Mouse (Mus musculus) heart, embryonic 15.5 days (tissue): ENCODE measurements around the gene Bach1. TPM values are rescaled to one million over a fixed set of nuclear protein-coding genes. Genes with fewer than 3 reads are reported as not detected.

Experiments used
- ATAC-seq: fragments of 200-750 bp; cut with Nextera tagmentation; replicated peaks from 2 replicates; pipeline ENCODE4 v1.8.0; 2017; ENCODE audit warnings: low read depth, moderate TSS enrichment; ENCODE audit not compliant: insufficient number of reproducible peaks, insufficient read depth, low FRiP score
- H3K27ac ChIP-seq: fragments of 300-500 bp; sonication (generic); 2 replicates; pipeline ENCODE4 v1.5.1; 2015; ENCODE audit warnings: mild to moderate bottlenecking, inconsistent platforms
- H3K27me3 ChIP-seq: fragments of 300-500 bp; sonication (generic); 2 replicates; pipeline ENCODE4 v1.6.1; 2015; ENCODE audit warnings: inconsistent platforms
- H3K36me3 ChIP-seq: fragments of 300-500 bp; sonication (generic); 2 replicates; pipeline ENCODE4 v1.6.1; 2015; ENCODE audit warnings: mild to moderate bottlenecking, inconsistent platforms
- H3K4me1 ChIP-seq: fragments of 300-500 bp; sonication (generic); replicated peaks from 2 replicates; pipeline ENCODE4 v1.6.1; 2015; ENCODE audit warnings: inconsistent platforms
- H3K4me2 ChIP-seq: fragments of 300-500 bp; sonication (generic); 2 replicates; pipeline ENCODE4 v1.6.1; 2015; ENCODE audit warnings: inconsistent platforms, mild to moderate bottlenecking, moderate library complexity
- H3K4me3 ChIP-seq: fragments of 300-500 bp; sonication (generic); 2 replicates; pipeline ENCODE4 v1.5.1; 2015; ENCODE audit warnings: mild to moderate bottlenecking, inconsistent platforms
- H3K9ac ChIP-seq: fragments of 300-500 bp; sonication (generic); 2 replicates; pipeline ENCODE4 v1.6.1; 2015; ENCODE audit warnings: mild to moderate bottlenecking, inconsistent platforms
- H3K9me3 ChIP-seq: fragments of 300-500 bp; sonication (generic); replicated peaks from 2 replicates; pipeline ENCODE4 v1.6.1; 2016; ENCODE audit warnings: inconsistent platforms
- WGBS: fragments of 180-500 bp; shearing (Covaris S2); methylation state at CpG from one replicate; pipeline ENCODE4 v1.1.7; 2015; ENCODE audit warnings: mixed read lengths; 5-methylcytosine and 5-hydroxymethylcytosine counted together
- polyA plus RNA-seq: library from polyadenylated mRNA; unstranded; fragments of >200 nt; fragmentation: Nextera tagmentation; extraction: Ambion mirVana; gene quantifications from 2 replicates; pipeline ENCODE4 v1.2.1, GENCODE M21; 2015

The Bach1 gene
- polyA plus RNA-seq, 1 experiment from 2014 or later, result 8.1 TPM

DNA sequence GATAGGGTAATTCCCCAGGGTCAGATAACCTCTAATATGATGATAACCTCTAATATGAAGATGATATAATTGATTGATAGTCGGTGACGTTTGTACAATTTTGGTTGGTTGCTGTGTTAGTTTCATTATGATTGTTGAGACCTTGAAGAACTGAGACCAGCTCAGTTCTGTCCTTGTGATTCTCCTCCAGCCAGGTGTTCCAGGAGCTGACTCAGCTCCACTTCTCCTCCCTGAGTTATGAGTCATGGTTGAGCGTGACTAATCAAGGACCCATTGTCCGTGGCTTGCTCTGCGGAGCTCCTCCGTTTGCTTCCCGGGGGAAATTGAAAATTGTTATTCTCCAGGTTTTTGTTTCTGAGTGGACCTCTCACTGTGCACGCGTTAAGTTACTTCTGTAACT, 33.5 kb upstream of the Bach1 start:
- no peak for ATAC-seq

DNA sequence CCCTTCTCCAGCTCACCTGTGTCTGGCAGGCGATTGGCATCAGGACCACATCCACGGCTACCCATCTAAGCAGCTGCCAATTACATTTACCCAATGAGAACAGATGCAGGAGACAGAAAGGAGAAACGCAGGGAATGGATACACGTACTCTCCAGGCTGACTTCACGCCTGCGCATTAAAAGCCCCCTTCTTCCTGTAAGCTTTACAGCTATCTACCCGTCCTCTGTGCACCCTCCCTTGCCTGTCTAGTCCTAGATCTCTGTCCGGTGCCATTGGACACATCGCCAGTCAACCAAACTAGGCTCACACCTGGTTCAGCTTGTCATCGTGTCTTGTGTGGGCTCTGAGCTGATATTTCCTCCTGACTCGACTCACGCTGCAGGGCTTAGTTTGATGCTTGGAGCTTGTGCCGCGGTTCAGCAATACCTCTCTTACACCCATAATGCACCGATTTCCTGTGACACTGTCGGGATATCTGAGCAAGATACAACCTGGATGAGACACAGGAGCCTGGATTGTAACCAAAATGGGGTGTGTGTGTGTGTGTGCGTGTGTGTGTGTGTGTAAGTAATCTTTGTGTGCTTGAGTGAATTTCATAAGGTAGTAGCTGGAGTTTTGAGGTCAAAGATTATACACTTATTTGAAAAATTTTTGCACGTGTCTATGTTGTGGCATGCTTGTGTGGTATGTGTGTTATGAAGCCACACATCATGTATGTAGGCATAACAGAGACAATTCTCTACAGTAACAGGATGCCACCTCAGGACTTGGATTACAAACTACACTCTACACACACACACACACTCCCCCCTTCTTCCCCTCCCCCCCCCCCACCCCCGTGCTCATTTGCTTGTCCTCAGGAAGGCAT, 32.8 kb upstream of the Bach1 start:
- no peak for ATAC-seq
- no peaks in the 10 kb centered on the region for H3K36me3 ChIP-seq
- no peak overlapping the region for H3K4me3 ChIP-seq
- H3K9ac ChIP-seq, result no peak overlapping the region
- H3K4me2 ChIP-seq, result no peak overlapping the region
- no peak overlapping the region for H3K27ac ChIP-seq
- H3K4me1 ChIP-seq, result peaks cover 3% of the 10 kb centered on the region; the same call in 1 of the 2 replicates
- H3K9me3 ChIP-seq, result no peaks in the 10 kb centered on the region
- H3K27me3 ChIP-seq, result no peaks in the 10 kb centered on the region
- WGBS, result 80% methylated on average over 19 of the region's 19 CpGs

More for the DNA sequence above, 33.5 kb upstream of the Bach1 start:
- Histone ChIP-seq H3K4me1 (no peaks in the 10 kb centered on the region), H3K4me2 (no peak overlapping the region), H3K36me3 (no peaks in the 10 kb centered on the region), H3K27ac (no peak overlapping the region), H3K9me3 (no peaks in the 10 kb centered on the region), H3K9ac (no peak overlapping the region), H3K4me3 (no peak overlapping the region), H3K27me3 (no peaks in the 10 kb centered on the region)
- 66% methylated on average over 9 of the region's 9 CpGs for WGBS

GRCm38 (mm10) chr16:87666620-87667004, 32.1 kb upstream of the Bach1 start:
- Histone ChIP-seq H3K9me3 (no peaks in the 10 kb centered on the region), H3K27me3 (no peaks in the 10 kb centered on the region), H3K4me2 (no peak overlapping the region), H3K4me1 (peaks cover 3% of the 10 kb centered on the region; the same call in 1 of the 2 replicates), H3K4me3 (no peak overlapping the region), H3K36me3 (no peaks in the 10 kb centered on the region), H3K9ac (no peak overlapping the region), H3K27ac (no peak overlapping the region)
- ATAC-seq, result no peak
- 75% methylated on average over 4 of the region's 4 CpGs for WGBS

DNA sequence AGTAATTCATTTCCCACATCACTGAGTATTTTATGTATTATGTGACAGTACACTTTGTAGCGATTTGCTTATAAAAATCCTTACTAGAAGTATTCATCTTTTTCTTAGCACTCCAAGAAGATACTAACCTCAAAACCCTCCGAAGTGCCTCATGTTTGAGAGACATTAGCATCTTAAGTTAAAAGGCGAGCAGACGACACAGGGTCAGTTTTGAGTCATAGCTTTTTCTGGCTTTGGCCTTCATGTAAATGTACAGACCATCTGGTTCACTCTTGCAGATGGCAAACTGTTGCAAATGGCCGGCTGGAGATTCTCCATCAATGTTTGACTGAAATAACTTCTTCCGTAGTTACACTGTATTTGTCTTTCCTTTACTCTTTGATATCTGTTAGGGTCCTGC, 30.7 kb upstream of the Bach1 start:
- H3K27ac ChIP-seq, result no peak overlapping the region
- no peak overlapping the region for H3K4me3 ChIP-seq
- no peak overlapping the region for H3K9ac ChIP-seq
- no peak overlapping the region for H3K4me2 ChIP-seq
- H3K4me1 ChIP-seq, result peaks cover 3% of the 10 kb centered on the region; the same call in 1 of the 2 replicates
- no peaks in the 10 kb centered on the region for H3K36me3 ChIP-seq
- no peaks in the 10 kb centered on the region for H3K27me3 ChIP-seq
- 86% methylated on average over 6 of the region's 6 CpGs for WGBS
- no peaks in the 10 kb centered on the region for H3K9me3 ChIP-seq
- ATAC-seq, result no peak

DNA sequence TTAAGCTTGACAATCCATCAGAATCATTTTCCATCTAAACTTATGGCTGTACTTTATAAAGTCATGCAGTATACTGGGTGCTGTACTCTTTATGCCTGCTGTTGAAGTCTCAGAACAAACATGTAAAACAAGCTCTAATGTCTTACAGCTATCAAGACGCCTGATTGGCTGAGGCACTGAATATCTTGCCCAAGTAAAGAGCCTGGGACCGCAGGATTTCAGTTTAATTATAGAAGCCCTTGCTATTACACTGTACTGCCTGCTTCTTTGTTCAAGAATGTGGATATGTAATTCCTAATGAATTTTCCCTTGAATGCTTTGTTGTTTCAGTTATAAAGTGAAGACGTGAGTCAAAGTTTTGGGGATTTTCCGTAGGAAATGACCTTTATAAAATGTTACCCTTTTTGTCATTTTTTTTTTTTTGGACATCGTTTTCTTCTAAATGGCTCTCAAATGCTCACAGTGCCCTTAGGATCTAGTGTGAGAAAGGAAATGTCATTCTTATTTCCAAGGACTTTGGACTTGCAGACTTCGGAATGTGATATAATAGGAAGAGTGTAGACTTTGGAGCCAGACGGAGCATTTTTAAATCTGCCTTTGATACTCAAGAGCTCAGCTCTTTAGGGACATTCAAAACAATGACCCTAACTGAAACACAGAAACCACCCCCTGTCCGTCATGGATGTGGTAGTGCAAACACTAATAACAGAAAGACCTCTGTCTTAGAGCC, 28.5 kb upstream of the Bach1 start:
- Histone ChIP-seq H3K9ac (no peak overlapping the region), H3K27me3 (no peaks in the 10 kb centered on the region), H3K27ac (0 out of 2 replicates have a peak overlapping the region, but pooled peaks have one; percentile 3), H3K36me3 (no peaks in the 10 kb centered on the region), H3K9me3 (no peaks in the 10 kb centered on the region), H3K4me2 (no peak overlapping the region), H3K4me3 (no peak overlapping the region), H3K4me1 (peaks cover 6% of the 10 kb centered on the region; the same call in 1 of the 2 replicates)
- WGBS, result 63% methylated on average over 8 of the region's 8 CpGs
- ATAC-seq, result no peak

- Histone ChIP-seq H3K36me3 (no peaks in the 10 kb centered on the region), H3K27me3 (no peaks in the 10 kb centered on the region), H3K4me2 (no peak overlapping the region), H3K4me1 (peaks cover 11% of the 10 kb centered on the region; the same call in 1 of the 2 replicates), H3K4me3 (no peak overlapping the region), H3K9ac (no peak overlapping the region), H3K9me3 (no peaks in the 10 kb centered on the region), H3K27ac (no peak overlapping the region)
- ATAC-seq, result no peak
- WGBS, result 75% methylated on average over 9 of the region's 9 CpGs
These were observed 28.0 kb upstream of the Bach1 start for GRCm38 (mm10) chr16:87670821-87671165.

- Histone ChIP-seq H3K36me3 (no peaks in the 10 kb centered on the region), H3K4me2 (no peak overlapping the region), H3K27ac (no peak overlapping the region), H3K9ac (no peak overlapping the region), H3K4me1 (peaks cover 11% of the 10 kb centered on the region; the same call in 1 of the 2 replicates), H3K9me3 (no peaks in the 10 kb centered on the region), H3K4me3 (no peak overlapping the region), H3K27me3 (no peaks in the 10 kb centered on the region)
- 72% methylated on average over 12 of the region's 12 CpGs for WGBS
- no peak for ATAC-seq
These were observed 27.4 kb upstream of the Bach1 start for GRCm38 (mm10) chr16:87671336-87671735.

DNA sequence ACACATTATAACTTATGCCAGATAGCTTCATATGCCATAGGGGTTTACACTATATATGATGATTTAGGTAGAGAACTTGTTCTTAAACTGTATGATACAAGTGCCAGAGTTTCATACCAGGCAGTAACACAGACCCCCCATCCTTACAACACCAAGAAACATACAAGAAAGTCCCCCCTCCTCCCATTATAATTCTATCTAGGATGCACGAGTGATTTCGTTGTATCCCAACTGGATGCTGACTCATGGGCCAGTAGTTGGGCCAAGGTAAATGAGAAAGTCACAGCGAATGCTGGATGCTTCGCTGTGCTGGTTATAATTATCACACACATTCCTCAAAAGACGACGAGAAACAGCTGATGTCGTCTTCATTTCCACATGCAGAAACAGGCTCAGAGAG, 25.6 kb upstream of the Bach1 start:
- no peaks in the 10 kb centered on the region for H3K27me3 ChIP-seq
- no peaks in the 10 kb centered on the region for H3K36me3 ChIP-seq
- no peak overlapping the region for H3K27ac ChIP-seq
- H3K9ac ChIP-seq, result no peak overlapping the region
- no peak overlapping the region for H3K4me3 ChIP-seq
- no peaks in the 10 kb centered on the region for H3K9me3 ChIP-seq
- 68% methylated on average over 7 of the region's 7 CpGs for WGBS
- H3K4me1 ChIP-seq, result peaks cover 11% of the 10 kb centered on the region; the same call in 1 of the 2 replicates
- H3K4me2 ChIP-seq, result no peak overlapping the region
- no peak for ATAC-seq

- Histone ChIP-seq H3K36me3 (no peaks in the 10 kb centered on the region), H3K27me3 (no peaks in the 10 kb centered on the region), H3K9me3 (no peaks in the 10 kb centered on the region), H3K4me3 (no peak overlapping the region), H3K4me1 (peaks cover 8% of the 10 kb centered on the region; the same call in 1 of the 2 replicates), H3K27ac (no peak overlapping the region), H3K9ac (no peak overlapping the region), H3K4me2 (no peak overlapping the region)
- ATAC-seq, result no peak
- WGBS, result 75% methylated on average over 10 of the region's 10 CpGs
These were observed 22.6 kb upstream of the Bach1 start for GRCm38 (mm10) chr16:87676182-87676581.

- Histone ChIP-seq H3K4me3 (no peak overlapping the region), H3K36me3 (no peaks in the 10 kb centered on the region), H3K9me3 (no peaks in the 10 kb centered on the region), H3K27ac (no peak overlapping the region), H3K27me3 (no peaks in the 10 kb centered on the region), H3K9ac (no peak overlapping the region), H3K4me2 (no peak overlapping the region), H3K4me1 (peaks cover 8% of the 10 kb centered on the region; the same call in 1 of the 2 replicates)
- ATAC-seq, result no peak
- 58% methylated on average over 11 of the region's 11 CpGs for WGBS
These were observed 20.1 kb upstream of the Bach1 start for GRCm38 (mm10) chr16:87678667-87679066.

- H3K9ac ChIP-seq, result no peak overlapping the region
- H3K4me1 ChIP-seq, result no peaks in the 10 kb centered on the region
- 81% methylated on average over 9 of the region's 9 CpGs for WGBS
- H3K27me3 ChIP-seq, result no peaks in the 10 kb centered on the region
- H3K27ac ChIP-seq, result no peak overlapping the region
- H3K4me3 ChIP-seq, result no peak overlapping the region
- H3K9me3 ChIP-seq, result no peaks in the 10 kb centered on the region
- ATAC-seq, result no peak
- no peak overlapping the region for H3K4me2 ChIP-seq
- H3K36me3 ChIP-seq, result no peaks in the 10 kb centered on the region
These were observed 17.7 kb upstream of the Bach1 start for GRCm38 (mm10) chr16:87680912-87681634.
